Mouse (Mus musculus) brain, embryonic 14.5 days (tissue): ENCODE results near the gene Ifi202b.
"Not testable (repeated sequence)": the region's sequence is repeated elsewhere in the genome, so short reads cannot be mapped to it uniquely, and the experiment has no call there.

ENCODE experiments used
- CTCF ChIP-seq: fragments of 200-500 bp; IDR thresholded peaks from 2 replicates; pipeline ENCODE4 v1.5.1; 2012; ENCODE audit warnings: inconsistent platforms, mild to moderate bottlenecking, moderate library complexity, borderline replicate concordance; ENCODE audit not compliant: insufficient read depth, insufficient read length; ENCODE audit errors: extremely low read depth
- POLR2A ChIP-seq: fragments of 200-500 bp; IDR thresholded peaks from 2 replicates; pipeline ENCODE4 v1.6.1; 2012; ENCODE audit warnings: mild to moderate bottlenecking, inconsistent platforms, borderline replicate concordance; ENCODE audit not compliant: poor library complexity, insufficient read depth, insufficient read length, severe bottlenecking; ENCODE audit errors: extremely low read depth

- TF ChIP-seq CTCF, POLR2A: not testable (repeated sequence)
Measured at GRCm38 (mm10) chr1:173913256-173913791, 69.2 kb downstream of the Ifi202b start.
